In genomic region chr3:97939626-97940510, GRCm38 (mm10) we compare ENCODE assay signal across 11 mouse cellular contexts. TPM values are rescaled to one million over a fixed set of nuclear protein-coding genes. Genes with fewer than 3 reads are reported as not detected.
A peak's percentile ranks its signal among the peaks of the same experiment; 100 is the strongest.
DNase-seq lines count a peak whose midpoint lies in the region; ATAC-seq and TF ChIP-seq lines count a peak whose summit lies in the region.
"Had no signal": no experiment of that assay in that cellular context is flagged by ENCODE, and none has a peak within 500 bp of the region (broad histone marks: within the 10 kb centered on the region; RNA-seq: fewer than 3 reads in every experiment).

No protein-coding gene starts in this region.

- ATAC-seq in lung, embryonic 15.5 days (ENCODE audit: borderline replicate concordance, extremely low read depth, low FRiP score, low TSS enrichment), result peak; percentile 24
- peak; percentile 32 for ATAC-seq in forebrain, embryonic 14.5 days
- ATAC-seq in limb, embryonic 14.5 days (ENCODE audit: low FRiP score, low read depth), result no peak
- no peak for ATAC-seq in neural tube, embryonic 15.5 days (ENCODE audit: low FRiP score)

- 10% methylated on average over 10 of the region's 10 CpGs for WGBS in lung, embryonic 15.5 days
- WGBS in forebrain, embryonic 14.5 days, result 6% methylated on average over 10 of the region's 10 CpGs
- 23% methylated on average over 10 of the region's 10 CpGs for WGBS in limb, embryonic 14.5 days
- 4% methylated on average over 10 of the region's 10 CpGs for WGBS in neural tube, embryonic 15.5 days
- WGBS in cerebellum, adult 2 months, result 52% methylated on average over 10 of the region's 10 CpGs

- DNase-seq in lung, adult 18-20 months, result no peak
- peak; percentile 40 for DNase-seq in forebrain, embryonic 14.5 days (ENCODE audit: low spot score)
- no peak for DNase-seq in limb, embryonic 14.5 days (ENCODE audit: low spot score)
- no peak for DNase-seq in right cerebral cortex, postnatal 36 days (ENCODE audit: low spot score in 2 of 2)
- no peak for DNase-seq in cerebellum, adult 2 months
- no peak for DNase-seq in gastrocnemius, postnatal 25 days
- DNase-seq: heart, postnatal 36 days; thymus, postnatal 4 days had no signal

- no peaks in the 10 kb centered on the region for H3K9me3 ChIP-seq in lung, embryonic 15.5 days
- H3K9me3 ChIP-seq in forebrain, embryonic 14.5 days (replicated peaks; ENCODE audit: control insufficient read depth, low read length), result no peaks in the 10 kb centered on the region
- no peaks in the 10 kb centered on the region for H3K9me3 ChIP-seq in limb, embryonic 14.5 days (ENCODE audit: control insufficient read depth, low read length)
- no peaks in the 10 kb centered on the region for H3K9me3 ChIP-seq in neural tube, embryonic 15.5 days (replicated peaks)

- H3K4me3 ChIP-seq in lung, embryonic 15.5 days, result no peak overlapping the region
- H3K4me3 ChIP-seq in forebrain, embryonic 14.5 days (ENCODE audit: low read depth, low read length), result no peak overlapping the region
- H3K4me3 ChIP-seq in limb, embryonic 14.5 days (replicated peaks; ENCODE audit: low read length), result no peak overlapping the region
- no peak overlapping the region for H3K4me3 ChIP-seq in neural tube, embryonic 15.5 days (replicated peaks)
- H3K4me3 ChIP-seq in cerebellum, adult 2 months (replicated peaks; ENCODE audit: insufficient read depth, low read depth, low read length), result no peak overlapping the region

- no peaks in the 10 kb centered on the region for H3K27me3 ChIP-seq in lung, embryonic 15.5 days
- H3K27me3 ChIP-seq in forebrain, embryonic 14.5 days (replicated peaks; ENCODE audit: control insufficient read depth, insufficient read depth, low read length), result no peaks in the 10 kb centered on the region
- no peaks in the 10 kb centered on the region for H3K27me3 ChIP-seq in limb, embryonic 14.5 days (ENCODE audit: control insufficient read depth, insufficient read depth, low read length)
- no peaks in the 10 kb centered on the region for H3K27me3 ChIP-seq in neural tube, embryonic 15.5 days (replicated peaks)
- H3K27me3 ChIP-seq in cerebellum, adult 2 months (ENCODE audit: control insufficient read depth, insufficient read depth, low read length), result no peaks in the 10 kb centered on the region

- no peak overlapping the region for H3K9ac ChIP-seq in lung, embryonic 15.5 days
- H3K9ac ChIP-seq in forebrain, embryonic 14.5 days (ENCODE audit: low read length), result peak overlapping the region; percentile 7; the same call in 1 of the 2 replicates
- 0 out of 2 replicates have a peak overlapping the region, but pooled peaks have one; percentile 8 for H3K9ac ChIP-seq in limb, embryonic 14.5 days (ENCODE audit: low read depth, low read length, severe bottlenecking)
- no peak overlapping the region for H3K9ac ChIP-seq in neural tube, embryonic 15.5 days (replicated peaks)

- TF ChIP-seq CTCF in cerebellum, adult 2 months (IDR thresholded peaks at IDR 0.05; ENCODE audit: borderline replicate concordance, insufficient read depth, low read depth, low read length), result no peak

- no peaks in the 10 kb centered on the region for H3K36me3 ChIP-seq in lung, embryonic 15.5 days
- no peaks in the 10 kb centered on the region for H3K36me3 ChIP-seq in forebrain, embryonic 14.5 days (ENCODE audit: control insufficient read depth, insufficient read depth, low read length)
- no peaks in the 10 kb centered on the region for H3K36me3 ChIP-seq in limb, embryonic 14.5 days (ENCODE audit: control insufficient read depth, insufficient read depth, low read length)
- no peaks in the 10 kb centered on the region for H3K36me3 ChIP-seq in neural tube, embryonic 15.5 days
- H3K36me3 ChIP-seq: G1E had no signal

- H3K4me2 ChIP-seq in lung, embryonic 15.5 days, result no peak overlapping the region
- peak overlapping the region; percentile 16; the same call in 1 of the 2 replicates for H3K4me2 ChIP-seq in forebrain, embryonic 14.5 days (ENCODE audit: low read length)
- H3K4me2 ChIP-seq in limb, embryonic 14.5 days (replicated peaks; ENCODE audit: low read depth, low read length, severe bottlenecking), result no peak overlapping the region
- H3K4me2 ChIP-seq in neural tube, embryonic 15.5 days, result no peak overlapping the region

- H3K27ac ChIP-seq in lung, embryonic 15.5 days, result peak overlapping the region; percentile 89
- peak overlapping the region; percentile 44; the same call in 1 of the 2 replicates for H3K27ac ChIP-seq in forebrain, embryonic 14.5 days (ENCODE audit: low read depth, low read length)
- H3K27ac ChIP-seq in limb, embryonic 14.5 days (replicated peaks; ENCODE audit: low read depth, low read length), result no peak overlapping the region; the same call in 1 of the 2 replicates
- peak overlapping the region; percentile 60 for H3K27ac ChIP-seq in neural tube, embryonic 15.5 days (replicated peaks)
- no peak overlapping the region for H3K27ac ChIP-seq in cerebellum, adult 2 months (ENCODE audit: insufficient read depth, low read length)

- peaks cover 56% of the 10 kb centered on the region for H3K4me1 ChIP-seq in lung, embryonic 15.5 days
- H3K4me1 ChIP-seq in forebrain, embryonic 14.5 days (ENCODE audit: control insufficient read depth, insufficient read depth, low read length), result peaks cover 42% of the 10 kb centered on the region
- H3K4me1 ChIP-seq in limb, embryonic 14.5 days (ENCODE audit: control insufficient read depth, insufficient read depth, low read length), result peaks cover 42% of the 10 kb centered on the region
- peaks cover 50% of the 10 kb centered on the region for H3K4me1 ChIP-seq in neural tube, embryonic 15.5 days
- H3K4me1 ChIP-seq in cerebellum, adult 2 months (ENCODE audit: control insufficient read depth, insufficient read depth, low read length), result peaks cover 3% of the 10 kb centered on the region

- no peak for TF ChIP-seq POLR2A in limb, embryonic 14.5 days (IDR thresholded peaks at IDR 0.05; ENCODE audit: borderline replicate concordance, extremely low read depth, insufficient read depth, insufficient read length)
- no peak for TF ChIP-seq POLR2A in cerebellum, adult 2 months (IDR thresholded peaks at IDR 0.05; ENCODE audit: borderline replicate concordance, insufficient read depth, low read length)

RNA-seq across cellular contexts. Expression of gene Sec22b, which starts 38.9 kb away (rescaled TPM):
- polyA plus RNA-seq in lung, embryonic 15.5 days (2015; fragmentation: Nextera tagmentation; extraction: Ambion mirVana), result 147 and 157 TPM in 2 replicates
- 124 and 130 TPM in 2 replicates for polyA plus RNA-seq in forebrain, embryonic 14.5 days (2014; fragmentation: Nextera tagmentation; extraction: Ambion mirVana)
- polyA plus RNA-seq in limb, embryonic 14.5 days (2012; rRNA removed), result 82.4 and 110 TPM in 2 replicates
- 182 and 194 TPM in 2 replicates for polyA plus RNA-seq in limb, embryonic 14.5 days (2014; fragmentation: Nextera tagmentation; extraction: Ambion mirVana)
- polyA plus RNA-seq in neural tube, embryonic 15.5 days (2015; fragmentation: Nextera tagmentation; extraction: Ambion mirVana), result 93.9 and 97.1 TPM in 2 replicates
- 69.9 and 70.5 TPM in 2 replicates for polyA plus RNA-seq in cerebellum, adult 2 months (2012; rRNA removed)
- total RNA-seq in gastrocnemius, postnatal 25 days (2021), result 10 to 100 TPM; 26.0 to 26.3 TPM

RNA-seq across cellular contexts. Expression of gene Pde4dip, which starts 51.4 kb away (rescaled TPM):
- 16.4 and 18.3 TPM in 2 replicates for polyA plus RNA-seq in lung, embryonic 15.5 days (2015; fragmentation: Nextera tagmentation; extraction: Ambion mirVana)
- 50.6 and 62.8 TPM in 2 replicates for polyA plus RNA-seq in forebrain, embryonic 14.5 days (2014; fragmentation: Nextera tagmentation; extraction: Ambion mirVana)
- polyA plus RNA-seq in limb, embryonic 14.5 days (2012; rRNA removed), result 33.3 and 37.1 TPM in 2 replicates
- polyA plus RNA-seq in limb, embryonic 14.5 days (2014; fragmentation: Nextera tagmentation; extraction: Ambion mirVana), result 38.5 and 40.3 TPM in 2 replicates
- 55.2 and 62.6 TPM in 2 replicates for polyA plus RNA-seq in neural tube, embryonic 15.5 days (2015; fragmentation: Nextera tagmentation; extraction: Ambion mirVana)
- polyA plus RNA-seq in cerebellum, adult 2 months (2012; rRNA removed), result 88.6 and 93.9 TPM in 2 replicates
- total RNA-seq in gastrocnemius, postnatal 25 days (2021), result 1,000 to 10,000 TPM; 3,024 to 3,244 TPM

Comparison
In these comparisons a context has a peak if more than half of its experiments do, and no peak if none do; other contexts are left out.
1. ATAC-seq: peak in lung, embryonic 15.5 days (single experiment) and forebrain, embryonic 14.5 days (single experiment); none in limb, embryonic 14.5 days (single experiment) and neural tube, embryonic 15.5 days (single experiment).
2. H3K27ac ChIP-seq: peak in lung, embryonic 15.5 days (single experiment), forebrain, embryonic 14.5 days (single experiment) and neural tube, embryonic 15.5 days (single experiment); none in limb, embryonic 14.5 days (single experiment) and cerebellum, adult 2 months (single experiment).
3. H3K9ac ChIP-seq: peak in forebrain, embryonic 14.5 days (single experiment) and limb, embryonic 14.5 days (single experiment); none in lung, embryonic 15.5 days (single experiment) and neural tube, embryonic 15.5 days (single experiment).